ENCODE assay signal across 8 mouse cellular contexts in genomic region chr7:132930055-132930454, GRCm38 (mm10). TPM values are rescaled to one million over a fixed set of nuclear protein-coding genes. Genes with fewer than 3 reads are reported as not detected.
DNase-seq lines count a peak whose midpoint lies in the region; ATAC-seq and TF ChIP-seq lines count a peak whose summit lies in the region.

No protein-coding gene starts in this region.

- H3K36me3 ChIP-seq in hindbrain, embryonic 14.5 days (replicated peaks; ENCODE audit: control insufficient read depth, insufficient read depth): no peaks in the 10 kb centered on the region
- no peaks in the 10 kb centered on the region for H3K36me3 ChIP-seq in midbrain, embryonic 10.5 days

- H3K9ac ChIP-seq in hindbrain, embryonic 14.5 days: peak overlapping the region; percentile 92

- no peak for DNase-seq in layer of hippocampus, adult 2 months (ENCODE audit: low spot score in 2 of 2)
- no peak for DNase-seq in layer of hippocampus, adult 9-10 months (ENCODE audit: low spot score)
- DNase-seq in T-cell, adult 2 months (ENCODE audit: low spot score): peak; percentile 7
- DNase-seq in hindbrain, embryonic 14.5 days (ENCODE audit: low spot score): no peak
- no peak for DNase-seq in midbrain, embryonic 10.5 days (ENCODE audit: low spot score)
- no peak for DNase-seq in urinary bladder, adult 18-20 months (ENCODE audit: low spot score in 2 of 2)
- no peak for DNase-seq in ovary, postnatal 14 days (ENCODE audit: low spot score)

- peak overlapping the region; percentile 88 for H3K4me3 ChIP-seq in layer of hippocampus, adult 2 months
- H3K4me3 ChIP-seq in hindbrain, embryonic 14.5 days (replicated peaks; ENCODE audit: low read length): peak overlapping the region; percentile 62
- peak overlapping the region; percentile 95 for H3K4me3 ChIP-seq in midbrain, embryonic 10.5 days

- H3K9me3 ChIP-seq in hindbrain, embryonic 14.5 days (ENCODE audit: control insufficient read depth, low read length): no peaks in the 10 kb centered on the region
- no peaks in the 10 kb centered on the region for H3K9me3 ChIP-seq in midbrain, embryonic 10.5 days (replicated peaks)

- no peaks in the 10 kb centered on the region for H3K27me3 ChIP-seq in hindbrain, embryonic 14.5 days (ENCODE audit: control insufficient read depth, insufficient read depth, low read length)
- H3K27me3 ChIP-seq in midbrain, embryonic 10.5 days (ENCODE audit: low read depth, poor library complexity, severe bottlenecking): no peaks in the 10 kb centered on the region

- H3K27ac ChIP-seq in layer of hippocampus, adult 2 months: no peak overlapping the region
- H3K27ac ChIP-seq in hindbrain, embryonic 14.5 days: no peak overlapping the region
- peak overlapping the region; percentile 97 for H3K27ac ChIP-seq in midbrain, embryonic 10.5 days (replicated peaks)

- peak; percentile 56 for TF ChIP-seq CTCF in layer of hippocampus, adult 2 months (conservative IDR thresholded peaks at IDR 0.05)

- peak overlapping the region; percentile 66 for H3K4me2 ChIP-seq in hindbrain, embryonic 14.5 days (replicated peaks)

- H3K4me1 ChIP-seq in hindbrain, embryonic 14.5 days (replicated peaks; ENCODE audit: control insufficient read depth, insufficient read depth, low read length): peaks cover 23% of the 10 kb centered on the region
- H3K4me1 ChIP-seq in midbrain, embryonic 10.5 days: peaks cover 22% of the 10 kb centered on the region

- ATAC-seq in hindbrain, embryonic 14.5 days (ENCODE audit: low FRiP score): no peak
- no peak for ATAC-seq in monocyte, adult 5-6 weeks (replicated peaks; ENCODE audit: insufficient number of reproducible peaks, low FRiP score, low TSS enrichment, poor library complexity, severe bottlenecking)

- 82% methylated on average over 5 of the region's 5 CpGs for WGBS in hindbrain, embryonic 14.5 days
- WGBS in midbrain, embryonic 10.5 days: 81% methylated on average over 5 of the region's 5 CpGs

RNA-seq across cellular contexts. Expression of gene Zranb1, which starts 0.9 kb away (rescaled TPM):
- total RNA-seq in layer of hippocampus, adult 2 months (2021): 10 to 100 TPM; 45.9 to 46.3 TPM
- 32.6 and 32.8 TPM in 2 replicates for polyA plus RNA-seq in hindbrain, embryonic 14.5 days (2014; fragmentation: Nextera tagmentation; extraction: Ambion mirVana)
- polyA plus RNA-seq in midbrain, embryonic 10.5 days (2016; fragmentation: Nextera tagmentation; extraction: Ambion mirVana): 8.1 and 9.7 TPM in 2 replicates
- 63.6 to 72.5 TPM (median 67.5 TPM) in 3 replicates for total RNA-seq in monocyte, adult 5-6 weeks (2017)
